Comparison of ENCODE assay signal across 13 mouse cellular contexts in the genomic region with DNA sequence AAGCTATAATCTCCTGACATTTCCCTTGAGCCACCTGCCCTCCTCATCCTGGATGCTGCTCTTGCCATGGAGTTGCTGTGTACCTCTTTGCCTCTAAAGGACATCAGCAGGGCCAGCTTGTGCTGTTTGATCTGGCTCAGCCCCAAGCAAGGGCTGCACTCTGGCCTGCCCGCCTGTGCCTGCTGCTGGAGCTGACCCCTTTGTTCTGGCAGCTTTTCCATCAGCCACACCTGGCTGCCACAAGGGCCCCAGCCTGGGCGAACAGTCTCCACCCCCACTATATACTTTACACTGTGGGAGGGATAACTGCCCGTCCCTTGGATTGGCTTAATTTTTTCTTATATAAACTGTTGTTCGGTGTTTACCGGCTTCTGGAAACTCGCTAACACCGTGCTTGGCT. TPM values are rescaled to one million over a fixed set of nuclear protein-coding genes. Genes with fewer than 3 reads are reported as not detected.
DNase-seq lines count a peak whose midpoint lies in the region; ATAC-seq and TF ChIP-seq lines count a peak whose summit lies in the region.
"Had no signal": no experiment of that assay in that cellular context is flagged by ENCODE, and none has a peak within 500 bp of the region (broad histone marks: within the 10 kb centered on the region; RNA-seq: fewer than 3 reads in every experiment).

No protein-coding gene starts in this region.

- peak; percentile 25 to 47 for DNase-seq in cerebellum, postnatal 10 days
- DNase-seq in cerebellum, adult 9-10 months = no peak
- peak; percentile 86 for DNase-seq in kidney, adult 2 months
- DNase-seq in liver, embryonic 13.5 days = no peak
- DNase-seq in lung, postnatal 25 days (ENCODE audit: low spot score) = peak; percentile 56
- DNase-seq in left cerebral cortex, postnatal 10 days (ENCODE audit: extremely low spot score in 1 of 2, low spot score in 2 of 2) = no peak
- no peak for DNase-seq in embryo, embryonic 11 days
- no peak for DNase-seq in embryo, embryonic 10 days (ENCODE audit: low spot score)
- DNase-seq: cerebellum, adult 11 months; layer of hippocampus, adult 9-11 months; thymus, postnatal 14 days had no signal

- no peaks in the 10 kb centered on the region for H3K27me3 ChIP-seq in kidney, adult 2 months (replicated peaks; ENCODE audit: control insufficient read depth, insufficient read depth, low read length)
- H3K27me3 ChIP-seq in liver, embryonic 13.5 days = no peaks in the 10 kb centered on the region

- 40% methylated on average over 7 of the region's 7 CpGs for WGBS in kidney, adult 2 months
- WGBS in liver, embryonic 13.5 days (ENCODE audit: insufficient replicate concordance) = 58% methylated on average over 7 of the region's 7 CpGs

- no peak for TF ChIP-seq CTCF in kidney, adult 2 months (conservative IDR thresholded peaks at IDR 0.05; ENCODE audit: insufficient read depth, insufficient read length, low read depth, low read length)

- no peak overlapping the region for H3K4me2 ChIP-seq in liver, embryonic 13.5 days
- H3K4me2 ChIP-seq: midbrain, embryonic 12.5 days had no signal

- no peak overlapping the region for H3K27ac ChIP-seq in kidney, adult 2 months (ENCODE audit: insufficient read depth, low read depth, low read length)
- 0 out of 2 replicates have a peak overlapping the region, but pooled peaks have one; percentile 13 for H3K27ac ChIP-seq in liver, embryonic 13.5 days
- H3K27ac ChIP-seq: midbrain, embryonic 12.5 days had no signal

- no peak overlapping the region for H3K9ac ChIP-seq in liver, embryonic 13.5 days
- H3K9ac ChIP-seq: midbrain, embryonic 12.5 days had no signal

- no peak overlapping the region for H3K4me3 ChIP-seq in kidney, adult 2 months (ENCODE audit: insufficient read depth, low read depth, low read length)
- H3K4me3 ChIP-seq in liver, embryonic 13.5 days (replicated peaks) = no peak overlapping the region
- H3K4me3 ChIP-seq: erythroblast, embryonic 14.5 days; midbrain, embryonic 12.5 days had no signal

- no peak for TF ChIP-seq POLR2A in kidney, adult 2 months (IDR thresholded peaks at IDR 0.05; ENCODE audit: low read depth, low read length)

- peaks cover 4% of the 10 kb centered on the region; the same call in 1 of the 2 replicates for H3K4me1 ChIP-seq in kidney, adult 2 months (ENCODE audit: control insufficient read depth, insufficient read depth, low read length)
- H3K4me1 ChIP-seq in liver, embryonic 13.5 days (replicated peaks) = no peaks in the 10 kb centered on the region
- H3K4me1 ChIP-seq: midbrain, embryonic 12.5 days had no signal

- intact Hi-C loops in left cerebral cortex, postnatal 10 days (cut with DNase I) = loop anchor here (5.0 kb wide), 1 partner anchor 58 kb away; no protein-coding TSS in a partner anchor

- no peaks in the 10 kb centered on the region for H3K9me3 ChIP-seq in liver, embryonic 13.5 days (replicated peaks)
- H3K9me3 ChIP-seq: midbrain, embryonic 12.5 days had no signal

- ATAC-seq in liver, embryonic 13.5 days (ENCODE audit: low read depth) = peak; percentile 77

- no peaks in the 10 kb centered on the region for H3K36me3 ChIP-seq in kidney, adult 2 months (ENCODE audit: control insufficient read depth, insufficient read depth, low read length)
- H3K36me3 ChIP-seq in liver, embryonic 13.5 days = no peaks in the 10 kb centered on the region
- H3K36me3 ChIP-seq: midbrain, embryonic 12.5 days had no signal

RNA-seq across cellular contexts. Expression of a gene that starts 28.7 kb away (rescaled TPM):
- 20.3 and 28.2 TPM in 2 replicates for polyA plus RNA-seq in kidney, adult 2 months (2012; rRNA removed)
- polyA plus RNA-seq in liver, embryonic 13.5 days (2015; fragmentation: Nextera tagmentation; extraction: Ambion mirVana) = 67.5 and 69.2 TPM in 2 replicates
- total RNA-seq in left cerebral cortex, postnatal 10 days (2021) = 10 to 100 TPM; 41.3 to 41.4 TPM

Comparison
In these comparisons a context has a peak if more than half of its experiments do, and no peak if none do; other contexts are left out.
1. DNase-seq: peak in cerebellum, postnatal 10 days (2 of 2), kidney, adult 2 months (single experiment) and lung, postnatal 25 days (single experiment); none in cerebellum, adult 9-10 months (single experiment), liver, embryonic 13.5 days (single experiment), left cerebral cortex, postnatal 10 days (0 of 2), embryo, embryonic 11 days (single experiment) and embryo, embryonic 10 days (single experiment).